Mouse (Mus musculus): ENCODE data around the gene Ctag2. TPM values are rescaled to one million over a fixed set of nuclear protein-coding genes. Genes with fewer than 3 reads are reported as not detected.

The Ctag2 gene
- polyA plus RNA-seq (2015; fragmentation: Nextera tagmentation; extraction: Ambion mirVana) = not detected in 2 replicates

DNA sequence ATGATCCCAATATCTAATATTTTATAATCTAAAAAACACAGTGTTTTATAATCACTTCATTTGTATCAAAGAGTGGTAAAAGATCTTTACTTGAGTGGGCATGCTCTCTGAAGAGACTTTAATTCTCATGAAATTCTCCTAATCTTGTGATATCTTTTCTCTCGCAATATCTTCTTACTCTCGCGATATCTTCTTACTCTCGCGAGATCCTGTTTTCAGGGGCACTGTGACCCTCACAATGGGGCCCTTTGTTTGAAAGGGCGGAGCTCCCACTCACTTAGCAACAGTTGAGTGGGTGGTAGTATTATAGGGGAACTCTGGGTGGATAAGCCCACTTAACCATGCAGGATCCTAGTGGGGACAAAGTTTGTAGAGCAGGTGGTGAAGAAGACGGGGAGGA, at the start of gene Ctag2:
TSS of gene Ctag2 (plus strand) at position 301 of the 400 bp plus-strand sequence.
- no peak for ATAC-seq (ENCODE audit: insufficient read depth, low FRiP score, low read depth)
- Histone ChIP-seq H3K9me3 (no peaks in the 10 kb centered on the region), H3K4me3 (replicated peaks) (no peak within 1 kb of the TSS), H3K27ac (no peak within 1 kb of the TSS), H3K27me3 (replicated peaks) (no peaks in the 10 kb centered on the region), H3K36me3 (no peaks in the 10 kb centered on the region), H3K9ac (no peak within 1 kb of the TSS), H3K4me2 (no peak within 1 kb of the TSS), H3K4me1 (no peaks in the 10 kb centered on the region)
- 90% methylated on average over 7 of the region's 7 CpGs for WGBS
